Mouse (Mus musculus) embryonic facial prominence, embryonic 14.5 days (tissue): ENCODE results near the gene Ntrk3. TPM values are rescaled to one million over a fixed set of nuclear protein-coding genes. Genes with fewer than 3 reads are reported as not detected.

Experiments
- ATAC-seq: fragments of 200-750 bp; cut with Nextera tagmentation; 2 replicates; pipeline ENCODE4 v1.8.0; 2017; ENCODE audit warnings: low read depth, moderate number of reproducible peaks, moderate TSS enrichment
- DNase-seq: peaks from one replicate; pipeline ENCODE4 v3.0.0-alpha.2; 2015; ENCODE audit warnings: low spot score
- H3K27ac ChIP-seq: fragments of 300-500 bp; sonication (generic); replicated peaks from 2 replicates; pipeline ENCODE4 v1.5.1; 2014; ENCODE audit warnings: low read depth, mild to moderate bottlenecking, low read length, moderate library complexity
- H3K27me3 ChIP-seq: fragments of 300-500 bp; sonication (generic); replicated peaks from 2 replicates; pipeline ENCODE4 v1.6.1; 2014; ENCODE audit warnings: low read length; ENCODE audit not compliant: control insufficient read depth, insufficient read depth
- H3K36me3 ChIP-seq: fragments of 300-500 bp; sonication (generic); 2 replicates; pipeline ENCODE4 v1.6.1; 2014; ENCODE audit warnings: low read length, mixed read lengths; ENCODE audit not compliant: control insufficient read depth, insufficient read depth
- H3K4me1 ChIP-seq: fragments of 300-500 bp; sonication (generic); 2 replicates; pipeline ENCODE4 v1.6.1; 2014; ENCODE audit warnings: antibody characterized with exemption, low read length; ENCODE audit not compliant: control insufficient read depth, insufficient read depth
- H3K4me2 ChIP-seq: fragments of 300-500 bp; sonication (generic); 2 replicates; pipeline ENCODE4 v1.6.1; 2014; ENCODE audit warnings: low read depth, mild to moderate bottlenecking, low read length, moderate library complexity, mixed read lengths
- H3K4me3 ChIP-seq: fragments of 300-500 bp; sonication (generic); 2 replicates; pipeline ENCODE4 v1.5.1; 2014; ENCODE audit warnings: low read depth, mild to moderate bottlenecking, low read length
- H3K9ac ChIP-seq: fragments of 300-500 bp; sonication (generic); 2 replicates; pipeline ENCODE4 v1.6.1; 2014; ENCODE audit warnings: low read depth, mild to moderate bottlenecking, low read length, moderate library complexity, mixed read lengths
- H3K9me3 ChIP-seq: fragments of 300-500 bp; sonication (generic); 2 replicates; pipeline ENCODE4 v1.6.1; 2016; ENCODE audit warnings: low read length; ENCODE audit not compliant: control insufficient read depth
- WGBS: fragments of 180-500 bp; shearing (Covaris S2); extraction: QIAGEN DNeasy Blood & Tissue Kit; methylation state at CpG from one replicate; pipeline ENCODE4 v1.1.7; 2014; 5-methylcytosine and 5-hydroxymethylcytosine counted together
- polyA plus RNA-seq: library from polyadenylated mRNA; unstranded; fragments of >200 nt; fragmentation: Nextera tagmentation; extraction: Ambion mirVana; gene quantifications from 2 replicates; pipeline ENCODE4 v1.2.1, GENCODE M21; 2014

Gene Ntrk3
- polyA plus RNA-seq, 1 experiment from 2014 or later, result 10.5 TPM

- Histone ChIP-seq H3K9me3 (no peaks in the 10 kb centered on the region), H3K27me3 (peaks cover 88% of the 10 kb centered on the region), H3K27ac (no peak overlapping the region), H3K4me1 (no peaks in the 10 kb centered on the region), H3K4me3 (peak overlapping the region; percentile 48), H3K9ac (peak overlapping the region; percentile 55), H3K36me3 (no peaks in the 10 kb centered on the region), H3K4me2 (peak overlapping the region; percentile 73)
- ATAC-seq (peak; percentile 20; the same call in 1 of the 2 replicates), DNase-seq (peak; percentile 51)
- 0% methylated on average over 16 of the region's 23 CpGs for WGBS
Measured at GRCm38 (mm10) chr7:78578111-78578460, 159.7 kb downstream of the Ntrk3 start.

DNA sequence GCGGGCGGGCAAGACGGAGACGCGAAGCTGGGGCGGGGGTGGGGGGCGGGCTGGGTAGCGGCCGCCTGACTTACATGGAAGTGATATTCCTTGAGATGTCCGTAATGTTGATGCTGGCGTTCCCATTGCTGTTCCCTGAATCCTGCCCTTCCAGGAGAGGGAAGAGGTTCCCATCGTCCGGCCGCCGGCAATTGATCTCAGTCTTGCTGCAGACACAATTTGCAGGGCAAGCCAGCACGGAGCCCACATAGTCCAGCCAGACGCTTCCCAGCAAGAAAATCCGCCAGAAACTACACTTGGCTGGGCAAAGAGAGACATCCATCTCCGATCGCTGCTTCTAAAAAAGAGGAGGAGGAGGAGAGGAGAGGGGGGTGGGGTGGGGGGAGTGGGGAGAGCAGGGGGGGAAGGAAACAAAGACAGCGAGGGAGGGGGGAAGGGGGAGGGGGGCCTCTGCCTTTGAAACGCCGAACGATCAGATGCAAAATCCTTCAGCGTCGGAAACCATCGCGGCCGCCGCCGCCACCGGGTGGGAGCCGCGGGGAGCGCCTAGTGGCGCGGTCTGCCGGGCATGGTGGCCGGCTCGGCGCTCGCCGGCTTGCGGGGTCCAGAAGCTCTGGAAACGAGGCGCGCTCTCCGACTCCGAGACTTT, 160.2 kb downstream of the Ntrk3 start:
- Histone ChIP-seq H3K9ac (peak overlapping the region; percentile 55), H3K4me1 (no peaks in the 10 kb centered on the region), H3K27me3 (peaks cover 83% of the 10 kb centered on the region), H3K36me3 (no peaks in the 10 kb centered on the region), H3K4me3 (peak overlapping the region; percentile 48), H3K9me3 (no peaks in the 10 kb centered on the region), H3K4me2 (peak overlapping the region; percentile 73), H3K27ac (no peak overlapping the region)
- WGBS, result under 1% methylated on average over 41 of the region's 49 CpGs
- DNase-seq (peak; percentile 36), ATAC-seq (peak; percentile 60; the same call in 1 of the 2 replicates)

GRCm38 (mm10) chr7:78576706-78577461, 160.9 kb downstream of the Ntrk3 start:
- no peak overlapping the region for H3K27ac ChIP-seq
- no peaks in the 10 kb centered on the region for H3K4me1 ChIP-seq
- DNase-seq (peak; percentile 60), ATAC-seq (peak; percentile 69)
- H3K27me3 ChIP-seq, result peaks cover 76% of the 10 kb centered on the region
- no peaks in the 10 kb centered on the region for H3K9me3 ChIP-seq
- H3K4me2 ChIP-seq, result peak overlapping the region; percentile 73
- peak overlapping the region; percentile 48 for H3K4me3 ChIP-seq
- H3K36me3 ChIP-seq, result no peaks in the 10 kb centered on the region
- peak overlapping the region; percentile 55 for H3K9ac ChIP-seq
- WGBS, result 1% methylated on average over 35 of the region's 35 CpGs

DNA sequence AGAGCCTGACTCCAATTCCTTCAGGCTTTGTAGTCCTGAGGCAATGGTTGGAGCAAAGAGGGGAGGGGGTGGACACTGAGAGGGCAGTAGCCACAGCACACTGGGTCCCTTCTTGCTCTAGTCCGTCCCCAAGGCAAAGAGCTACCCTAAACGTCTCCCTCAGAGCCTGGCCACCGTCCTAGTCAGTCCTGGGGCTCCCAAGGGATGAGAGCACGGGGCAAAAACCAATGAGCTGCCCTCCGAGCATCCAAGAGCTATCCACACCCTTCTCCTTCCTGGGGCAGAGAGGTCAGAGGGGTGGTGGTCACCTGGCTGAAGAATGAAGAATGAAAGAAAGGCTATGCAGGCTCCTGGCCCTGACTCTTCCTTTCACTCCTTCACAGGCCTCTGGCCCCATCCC, 161.6 kb downstream of the Ntrk3 start:
- ATAC-seq, result no peak

GRCm38 (mm10) chr7:78575556-78575955, 162.3 kb downstream of the Ntrk3 start:
- H3K9me3 ChIP-seq, result no peaks in the 10 kb centered on the region
- no peak for ATAC-seq
- no peak for DNase-seq
- peak overlapping the region; percentile 73; the same call in 1 of the 2 replicates for H3K4me2 ChIP-seq
- peaks cover 63% of the 10 kb centered on the region for H3K27me3 ChIP-seq
- 3% methylated on average over 3 of the region's 3 CpGs for WGBS
- H3K27ac ChIP-seq, result no peak overlapping the region
- H3K4me1 ChIP-seq, result no peaks in the 10 kb centered on the region
- no peak overlapping the region; the same call in 1 of the 2 replicates for H3K4me3 ChIP-seq
- no peaks in the 10 kb centered on the region for H3K36me3 ChIP-seq
- H3K9ac ChIP-seq, result no peak overlapping the region

More for the DNA sequence above, 161.6 kb downstream of the Ntrk3 start:
- no peaks in the 10 kb centered on the region for H3K9me3 ChIP-seq
- no peak overlapping the region for H3K9ac ChIP-seq
- H3K4me3 ChIP-seq, result peak overlapping the region; percentile 48
- H3K4me2 ChIP-seq, result peak overlapping the region; percentile 73
- H3K4me1 ChIP-seq, result no peaks in the 10 kb centered on the region
- DNase-seq, result no peak
- peaks cover 69% of the 10 kb centered on the region for H3K27me3 ChIP-seq
- H3K27ac ChIP-seq, result no peak overlapping the region
- 21% methylated on average over 5 of the region's 5 CpGs for WGBS
- no peaks in the 10 kb centered on the region for H3K36me3 ChIP-seq

GRCm38 (mm10) chr7:78571196-78571595, 166.6 kb downstream of the Ntrk3 start:
- Histone ChIP-seq H3K27ac (no peak overlapping the region), H3K36me3 (no peaks in the 10 kb centered on the region), H3K27me3 (peaks cover 20% of the 10 kb centered on the region), H3K9ac (no peak overlapping the region), H3K4me3 (no peak overlapping the region), H3K4me1 (no peaks in the 10 kb centered on the region), H3K9me3 (no peaks in the 10 kb centered on the region), H3K4me2 (no peak overlapping the region)
- ATAC-seq (no peak), DNase-seq (no peak)
- 65% methylated on average over 2 of the region's 2 CpGs for WGBS

GRCm38 (mm10) chr7:78569255-78569618, 168.6 kb downstream of the Ntrk3 start:
- no peak overlapping the region for H3K4me3 ChIP-seq
- no peaks in the 10 kb centered on the region for H3K9me3 ChIP-seq
- peaks cover 3% of the 10 kb centered on the region; the same call in 1 of the 2 replicates for H3K27me3 ChIP-seq
- peak; percentile 12 for DNase-seq
- H3K27ac ChIP-seq, result no peak overlapping the region
- H3K9ac ChIP-seq, result no peak overlapping the region
- 10% methylated on average over 5 of the region's 5 CpGs for WGBS
- H3K36me3 ChIP-seq, result no peaks in the 10 kb centered on the region
- H3K4me2 ChIP-seq, result peak overlapping the region; percentile 39; the same call in 1 of the 2 replicates
- H3K4me1 ChIP-seq, result no peaks in the 10 kb centered on the region
- no peak for ATAC-seq

GRCm38 (mm10) chr7:78568411-78569254, 169.2 kb downstream of the Ntrk3 start:
- Histone ChIP-seq H3K9me3 (no peaks in the 10 kb centered on the region), H3K27ac (no peak overlapping the region), H3K4me2 (peak overlapping the region; percentile 39; the same call in 1 of the 2 replicates), H3K4me3 (no peak overlapping the region), H3K36me3 (no peaks in the 10 kb centered on the region), H3K4me1 (no peaks in the 10 kb centered on the region), H3K9ac (no peak overlapping the region), H3K27me3 (no peaks in the 10 kb centered on the region; the same call in 1 of the 2 replicates)
- peak; percentile 80 for DNase-seq
- 14% methylated on average over 16 of the region's 16 CpGs for WGBS
- ATAC-seq, result 0 out of 2 replicates have a peak, but pooled peaks have one; percentile 30
